Mouse (Mus musculus): ENCODE results near the gene 4430402I18Rik. TPM values are rescaled to one million over a fixed set of nuclear protein-coding genes. Genes with fewer than 3 reads are reported as not detected.

4430402I18Rik gene
- polyA plus RNA-seq, 1 experiment from 2014 or later = 2.5 TPM

GRCm38 (mm10) chr19:28997976-28998630 is 30.5 kb upstream of the 4430402I18Rik start:
- 80% methylated on average over 4 of the region's 4 CpGs for WGBS
- Histone ChIP-seq H3K36me3 (ENCODE audit: control insufficient read depth, insufficient read depth) (peaks cover 32% of the 10 kb centered on the region), H3K4me3 (replicated peaks; ENCODE audit: low read length) (no peak overlapping the region), H3K9ac (replicated peaks; ENCODE audit: low read depth, low read length) (no peak overlapping the region), H3K9me3 (ENCODE audit: control insufficient read depth, low read length) (no peaks in the 10 kb centered on the region), H3K4me2 (ENCODE audit: low read length) (no peak overlapping the region), H3K27ac (ENCODE audit: low read length) (no peak overlapping the region), H3K27me3 (replicated peaks; ENCODE audit: control insufficient read depth, insufficient read depth, low read length) (no peaks in the 10 kb centered on the region), H3K4me1 (replicated peaks; ENCODE audit: control insufficient read depth, insufficient read depth, low read length) (peaks cover 16% of the 10 kb centered on the region)
- ATAC-seq = no peak

- Histone ChIP-seq H3K27ac (ENCODE audit: low read length) (no peak overlapping the region; the same call in 1 of the 2 replicates), H3K27me3 (replicated peaks; ENCODE audit: control insufficient read depth, insufficient read depth, low read length) (no peaks in the 10 kb centered on the region), H3K4me3 (replicated peaks; ENCODE audit: low read length) (no peak overlapping the region), H3K4me1 (replicated peaks; ENCODE audit: control insufficient read depth, insufficient read depth, low read length) (peaks cover 24% of the 10 kb centered on the region), H3K4me2 (ENCODE audit: low read length) (no peak overlapping the region), H3K9me3 (ENCODE audit: control insufficient read depth, low read length) (no peaks in the 10 kb centered on the region), H3K36me3 (ENCODE audit: control insufficient read depth, insufficient read depth) (peaks cover 22% of the 10 kb centered on the region), H3K9ac (replicated peaks; ENCODE audit: low read depth, low read length) (no peak overlapping the region)
- 97% methylated on average over 5 of the region's 5 CpGs for WGBS
- no peak for ATAC-seq
These were observed 27.8 kb upstream of the 4430402I18Rik start for GRCm38 (mm10) chr19:28995366-28995765.

- Histone ChIP-seq H3K27me3 (replicated peaks; ENCODE audit: control insufficient read depth, insufficient read depth, low read length) (no peaks in the 10 kb centered on the region), H3K4me2 (ENCODE audit: low read length) (no peak overlapping the region), H3K4me3 (replicated peaks; ENCODE audit: low read length) (no peak overlapping the region), H3K36me3 (ENCODE audit: control insufficient read depth, insufficient read depth) (peaks cover 19% of the 10 kb centered on the region), H3K9ac (replicated peaks; ENCODE audit: low read depth, low read length) (no peak overlapping the region), H3K4me1 (replicated peaks; ENCODE audit: control insufficient read depth, insufficient read depth, low read length) (peaks cover 25% of the 10 kb centered on the region), H3K9me3 (ENCODE audit: control insufficient read depth, low read length) (no peaks in the 10 kb centered on the region), H3K27ac (ENCODE audit: low read length) (peak overlapping the region; percentile 11; the same call in 1 of the 2 replicates)
- 36% methylated on average over 7 of the region's 7 CpGs for WGBS
- ATAC-seq = peak; percentile 38
These were observed 27.3 kb upstream of the 4430402I18Rik start for GRCm38 (mm10) chr19:28994870-28995269.

GRCm38 (mm10) chr19:28991391-28991790 is 23.8 kb upstream of the 4430402I18Rik start:
- Histone ChIP-seq H3K27ac (ENCODE audit: low read length) (no peak overlapping the region), H3K4me1 (replicated peaks; ENCODE audit: control insufficient read depth, insufficient read depth, low read length) (peaks cover 29% of the 10 kb centered on the region), H3K9me3 (ENCODE audit: control insufficient read depth, low read length) (no peaks in the 10 kb centered on the region), H3K36me3 (ENCODE audit: control insufficient read depth, insufficient read depth) (peaks cover 14% of the 10 kb centered on the region), H3K9ac (replicated peaks; ENCODE audit: low read depth, low read length) (peak overlapping the region; percentile 90), H3K4me2 (ENCODE audit: low read length) (peak overlapping the region; percentile 73), H3K27me3 (replicated peaks; ENCODE audit: control insufficient read depth, insufficient read depth, low read length) (no peaks in the 10 kb centered on the region), H3K4me3 (replicated peaks; ENCODE audit: low read length) (peak overlapping the region; percentile 99)
- 74% methylated on average over 5 of the region's 5 CpGs for WGBS
- no peak for ATAC-seq

- no peaks in the 10 kb centered on the region for H3K9me3 ChIP-seq (ENCODE audit: control insufficient read depth, low read length)
- WGBS = 0% methylated on average over 37 of the region's 41 CpGs
- peak overlapping the region; percentile 73 for H3K4me2 ChIP-seq (ENCODE audit: low read length)
- H3K36me3 ChIP-seq (ENCODE audit: control insufficient read depth, insufficient read depth) = peaks cover 11% of the 10 kb centered on the region
- peak; percentile 26; the same call in 1 of the 2 replicates for ATAC-seq
- H3K27ac ChIP-seq (ENCODE audit: low read length) = peak overlapping the region; percentile 80
- peak overlapping the region; percentile 90 for H3K9ac ChIP-seq (replicated peaks; ENCODE audit: low read depth, low read length)
- peaks cover 29% of the 10 kb centered on the region for H3K4me1 ChIP-seq (replicated peaks; ENCODE audit: control insufficient read depth, insufficient read depth, low read length)
- no peaks in the 10 kb centered on the region for H3K27me3 ChIP-seq (replicated peaks; ENCODE audit: control insufficient read depth, insufficient read depth, low read length)
- peak overlapping the region; percentile 99 for H3K4me3 ChIP-seq (replicated peaks; ENCODE audit: low read length)
These were observed 23.1 kb upstream of the 4430402I18Rik start for GRCm38 (mm10) chr19:28990590-28991221.

- peaks cover 7% of the 10 kb centered on the region; the same call in 1 of the 2 replicates for H3K36me3 ChIP-seq (ENCODE audit: control insufficient read depth, insufficient read depth)
- peak within 1 kb of the TSS; percentile 99 for H3K4me3 ChIP-seq (replicated peaks; ENCODE audit: low read length)
- ATAC-seq = peak; percentile 96
- H3K4me1 ChIP-seq (replicated peaks; ENCODE audit: control insufficient read depth, insufficient read depth, low read length) = peaks cover 24% of the 10 kb centered on the region
- no peaks in the 10 kb centered on the region for H3K9me3 ChIP-seq (ENCODE audit: control insufficient read depth, low read length)
- WGBS = 0% methylated on average over 37 of the region's 37 CpGs
- peak within 1 kb of the TSS; percentile 80 for H3K27ac ChIP-seq (ENCODE audit: low read length)
- H3K27me3 ChIP-seq (replicated peaks; ENCODE audit: control insufficient read depth, insufficient read depth, low read length) = no peaks in the 10 kb centered on the region
- H3K4me2 ChIP-seq (ENCODE audit: low read length) = peak within 1 kb of the TSS; percentile 73
- peak within 1 kb of the TSS; percentile 90 for H3K9ac ChIP-seq (replicated peaks; ENCODE audit: low read depth, low read length)
These were observed 22.6 kb upstream of the 4430402I18Rik start, which contains the start of gene Cdc37l1 for GRCm38 (mm10) chr19:28990194-28990589. Gene Cdc37l1, plus strand, starts transcription at chr19:28990352.

GRCm38 (mm10) chr19:28989515-28989914 is 21.9 kb upstream of the 4430402I18Rik start:
- Histone ChIP-seq H3K9me3 (ENCODE audit: control insufficient read depth, low read length) (no peaks in the 10 kb centered on the region), H3K27ac (ENCODE audit: low read length) (no peak overlapping the region; the same call in 1 of the 2 replicates), H3K36me3 (ENCODE audit: control insufficient read depth, insufficient read depth) (peaks cover 7% of the 10 kb centered on the region; the same call in 1 of the 2 replicates), H3K4me3 (replicated peaks; ENCODE audit: low read length) (peak overlapping the region; percentile 99), H3K4me1 (replicated peaks; ENCODE audit: control insufficient read depth, insufficient read depth, low read length) (peaks cover 17% of the 10 kb centered on the region), H3K4me2 (ENCODE audit: low read length) (peak overlapping the region; percentile 73), H3K9ac (replicated peaks; ENCODE audit: low read depth, low read length) (no peak overlapping the region; the same call in 1 of the 2 replicates), H3K27me3 (replicated peaks; ENCODE audit: control insufficient read depth, insufficient read depth, low read length) (no peaks in the 10 kb centered on the region)
- WGBS = 77% methylated on average over 8 of the region's 8 CpGs
- no peak for ATAC-seq

GRCm38 (mm10) chr19:28982617-28983016 is 15.0 kb upstream of the 4430402I18Rik start:
- Histone ChIP-seq H3K9ac (replicated peaks; ENCODE audit: low read depth, low read length) (no peak overlapping the region), H3K36me3 (ENCODE audit: control insufficient read depth, insufficient read depth) (no peaks in the 10 kb centered on the region), H3K4me1 (replicated peaks; ENCODE audit: control insufficient read depth, insufficient read depth, low read length) (no peaks in the 10 kb centered on the region), H3K27ac (ENCODE audit: low read length) (no peak overlapping the region), H3K4me2 (ENCODE audit: low read length) (no peak overlapping the region), H3K27me3 (replicated peaks; ENCODE audit: control insufficient read depth, insufficient read depth, low read length) (no peaks in the 10 kb centered on the region), H3K9me3 (ENCODE audit: control insufficient read depth, low read length) (no peaks in the 10 kb centered on the region), H3K4me3 (replicated peaks; ENCODE audit: low read length) (no peak overlapping the region)
- no peak for ATAC-seq
- WGBS = 92% methylated on average over 7 of the region's 7 CpGs

- no peak overlapping the region for H3K27ac ChIP-seq (ENCODE audit: low read length)
- no peaks in the 10 kb centered on the region for H3K36me3 ChIP-seq (ENCODE audit: control insufficient read depth, insufficient read depth)
- peak overlapping the region; percentile 71 for H3K4me2 ChIP-seq (ENCODE audit: low read length)
- H3K9ac ChIP-seq (replicated peaks; ENCODE audit: low read depth, low read length) = peak overlapping the region; percentile 55
- peak overlapping the region; percentile 48 for H3K4me3 ChIP-seq (replicated peaks; ENCODE audit: low read length)
- peak; percentile 88 for ATAC-seq
- no peaks in the 10 kb centered on the region for H3K27me3 ChIP-seq (replicated peaks; ENCODE audit: control insufficient read depth, insufficient read depth, low read length)
- H3K9me3 ChIP-seq (ENCODE audit: control insufficient read depth, low read length) = peaks cover 2% of the 10 kb centered on the region; the same call in 1 of the 2 replicates
- 17% methylated on average over 35 of the region's 35 CpGs for WGBS
- H3K4me1 ChIP-seq (replicated peaks; ENCODE audit: control insufficient read depth, insufficient read depth, low read length) = peaks cover 7% of the 10 kb centered on the region; the same call in 1 of the 2 replicates
These were observed 7.4 kb upstream of the 4430402I18Rik start for GRCm38 (mm10) chr19:28974862-28975611.

All from forebrain, embryonic 16.5 days (tissue).